Comparison of ENCODE assay signal across 17 mouse cellular contexts in genomic region chr7:116515514-116516135, GRCm38 (mm10). TPM values are rescaled to one million over a fixed set of nuclear protein-coding genes. Genes with fewer than 3 reads are reported as not detected.
DNase-seq lines count a peak whose midpoint lies in the region; ATAC-seq lines count a peak whose summit lies in the region.
"Had no signal": no experiment of that assay in that cellular context is flagged by ENCODE, and none has a peak within 500 bp of the region (broad histone marks: within the 10 kb centered on the region; RNA-seq: fewer than 3 reads in every experiment).

No protein-coding gene starts in this region.

- peak; percentile 17 for DNase-seq in adrenal gland, postnatal 10 days
- DNase-seq in adrenal gland, adult 2 months: no peak
- DNase-seq in hindbrain, embryonic 11.5 days (ENCODE audit: low spot score): no peak
- DNase-seq in lung, postnatal 4 days: peak; percentile 10 to 40
- no peak for DNase-seq in natural killer cell, adult 2 months (ENCODE audit: low spot score in 2 of 2)
- DNase-seq in thymus, postnatal 14 days: no peak
- DNase-seq: cerebellum, adult 11 months; thymus, postnatal 25 days had no signal

- 0 out of 2 replicates have a peak overlapping the region, but pooled peaks have one; percentile 8 for H3K27ac ChIP-seq in hindbrain, embryonic 13.5 days
- H3K27ac ChIP-seq in hindbrain, embryonic 11.5 days (ENCODE audit: low read depth, low read length): no peak overlapping the region
- H3K27ac ChIP-seq: embryonic facial prominence, embryonic 12.5 days; forebrain, embryonic 10.5 days; heart, embryonic 10.5 days; hindbrain, embryonic 10.5 days; limb, embryonic 13.5 days; stomach, postnatal 0 days had no signal

- H3K9ac ChIP-seq in hindbrain, embryonic 13.5 days: no peak overlapping the region
- no peak overlapping the region for H3K9ac ChIP-seq in hindbrain, embryonic 11.5 days (ENCODE audit: low read depth, low read length)
- H3K9ac ChIP-seq: embryonic facial prominence, embryonic 12.5 days; limb, embryonic 13.5 days had no signal

- no peaks in the 10 kb centered on the region for H3K27me3 ChIP-seq in hindbrain, embryonic 13.5 days
- H3K27me3 ChIP-seq in hindbrain, embryonic 11.5 days (ENCODE audit: control insufficient read depth, insufficient read depth, low read length): no peaks in the 10 kb centered on the region
- H3K27me3 ChIP-seq: embryonic facial prominence, embryonic 12.5 days; limb, embryonic 13.5 days had no signal

- no peak overlapping the region for H3K4me2 ChIP-seq in hindbrain, embryonic 13.5 days
- no peak overlapping the region for H3K4me2 ChIP-seq in hindbrain, embryonic 11.5 days (replicated peaks; ENCODE audit: low read depth, low read length)
- H3K4me2 ChIP-seq: embryonic facial prominence, embryonic 12.5 days; limb, embryonic 13.5 days had no signal

- peaks cover 4% of the 10 kb centered on the region for H3K4me1 ChIP-seq in hindbrain, embryonic 13.5 days (replicated peaks)
- H3K4me1 ChIP-seq in hindbrain, embryonic 11.5 days (replicated peaks; ENCODE audit: control insufficient read depth, insufficient read depth, low read length): no peaks in the 10 kb centered on the region
- H3K4me1 ChIP-seq: embryonic facial prominence, embryonic 12.5 days; hindbrain, embryonic 10.5 days had no signal

- H3K4me3 ChIP-seq in hindbrain, embryonic 13.5 days: no peak overlapping the region
- no peak overlapping the region for H3K4me3 ChIP-seq in hindbrain, embryonic 11.5 days (ENCODE audit: low read depth, low read length)
- H3K4me3 ChIP-seq: embryonic facial prominence, embryonic 12.5 days; forebrain, embryonic 10.5 days; heart, embryonic 10.5 days; hindbrain, embryonic 10.5 days; limb, embryonic 13.5 days had no signal

- H3K36me3 ChIP-seq in hindbrain, embryonic 13.5 days: peaks cover 12% of the 10 kb centered on the region; the same call in 1 of the 2 replicates
- no peaks in the 10 kb centered on the region for H3K36me3 ChIP-seq in hindbrain, embryonic 11.5 days (ENCODE audit: control insufficient read depth, insufficient read depth, low read length)
- H3K36me3 ChIP-seq: embryonic facial prominence, embryonic 12.5 days had no signal

- ATAC-seq in hindbrain, embryonic 13.5 days (ENCODE audit: low FRiP score): no peak
- no peak for ATAC-seq in hindbrain, embryonic 11.5 days (ENCODE audit: low FRiP score)
- ATAC-seq in granulocyte monocyte progenitor cell, adult 5-6 weeks (replicated peaks; ENCODE audit: poor library complexity, severe bottlenecking): peak; percentile 77
- ATAC-seq: intestine, embryonic 16.5 days had no signal

- H3K9me3 ChIP-seq in hindbrain, embryonic 13.5 days: no peaks in the 10 kb centered on the region
- no peaks in the 10 kb centered on the region for H3K9me3 ChIP-seq in hindbrain, embryonic 11.5 days (ENCODE audit: control insufficient read depth, low read length)
- H3K9me3 ChIP-seq: embryonic facial prominence, embryonic 12.5 days; forebrain, embryonic 10.5 days; heart, embryonic 10.5 days; hindbrain, embryonic 10.5 days; limb, embryonic 13.5 days had no signal

- WGBS in hindbrain, embryonic 13.5 days: 84% methylated on average over 13 of the region's 13 CpGs
- WGBS in hindbrain, embryonic 11.5 days: 79% methylated on average over 13 of the region's 13 CpGs

RNA-seq across cellular contexts. Expression of gene Nucb2, which starts 11.5 kb away (rescaled TPM):
- 10 to 100 TPM; 24.9 to 25.0 TPM for total RNA-seq in adrenal gland, postnatal 10 days (2021)
- 10 to 100 TPM; 19.3 to 32.9 TPM for total RNA-seq in adrenal gland, adult 2 months (2021)
- 0.32 and 0.45 TPM in 2 replicates for polyA plus RNA-seq in adrenal gland, adult 2 months (2012; rRNA removed)
- polyA plus RNA-seq in hindbrain, embryonic 13.5 days (2015; fragmentation: Nextera tagmentation; extraction: Ambion mirVana): 22.0 and 25.0 TPM in 2 replicates
- polyA plus RNA-seq in hindbrain, embryonic 11.5 days (2014; fragmentation: Nextera tagmentation; extraction: Ambion mirVana): 19.2 and 19.5 TPM in 2 replicates
- total RNA-seq in granulocyte monocyte progenitor cell, adult 5-6 weeks (2014; fragmentation: Nextera tagmentation): 39.3 and 55.1 TPM in 2 replicates
- total RNA-seq in granulocyte monocyte progenitor cell, adult 5-6 weeks (2017): 87.7 and 106 TPM in 2 replicates

Comparison
In these comparisons a context has a peak if more than half of its experiments do, and no peak if none do; other contexts are left out.
1. DNase-seq: peak in adrenal gland, postnatal 10 days (single experiment) and lung, postnatal 4 days (2 of 2); none in adrenal gland, adult 2 months (single experiment), hindbrain, embryonic 11.5 days (single experiment), natural killer cell, adult 2 months (0 of 2) and thymus, postnatal 14 days (single experiment).